Mouse (Mus musculus): ENCODE measurements around the gene Ppm1e. TPM values are rescaled to one million over a fixed set of nuclear protein-coding genes. Genes with fewer than 3 reads are reported as not detected.

Gene Ppm1e
- polyA plus RNA-seq, 1 experiment from 2014 or later, result 34.9 TPM

DNA sequence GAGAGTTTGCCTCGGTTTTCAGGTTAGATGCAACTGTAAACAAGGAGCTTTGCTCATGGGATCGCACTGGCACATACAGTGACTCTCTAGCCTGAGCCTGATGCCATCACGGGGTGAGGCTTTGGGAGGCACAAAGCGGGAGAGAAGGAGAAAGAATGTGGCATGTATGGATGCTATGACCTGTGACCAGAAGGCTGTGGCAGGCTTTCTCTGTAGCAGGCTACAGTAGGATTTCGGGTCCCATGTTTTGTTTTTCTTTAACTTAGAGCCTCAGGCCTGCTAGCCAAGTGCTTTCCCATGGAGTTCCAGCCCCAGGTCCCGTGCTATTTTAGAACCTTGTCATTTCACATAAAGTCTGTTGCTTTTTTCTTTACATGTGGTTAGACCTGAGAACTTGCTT is 108.7 kb downstream of the Ppm1e start:
- H3K9ac ChIP-seq (replicated peaks; ENCODE audit: low read length), result no peak overlapping the region
- 85% methylated on average over 6 of the region's 6 CpGs for WGBS
- ATAC-seq (ENCODE audit: low FRiP score, low TSS enrichment), result no peak

DNA sequence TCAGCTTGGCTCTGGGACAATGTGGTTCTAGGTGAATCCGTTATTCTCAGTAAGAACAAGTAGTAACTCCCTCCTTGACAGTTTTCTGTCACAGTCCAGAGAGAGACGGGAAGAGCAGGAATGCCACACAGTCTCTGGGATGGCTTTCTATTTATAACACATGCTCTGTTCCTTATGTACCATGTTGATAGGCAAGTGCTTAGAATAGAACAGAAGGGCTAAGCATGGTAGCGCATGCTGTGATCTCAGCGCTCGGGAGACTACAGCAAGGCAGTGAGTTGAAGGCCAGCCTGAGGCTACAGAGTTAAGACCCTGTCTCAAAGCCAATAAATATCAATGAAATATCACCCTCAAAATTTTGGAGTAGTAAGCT is 111.3 kb downstream of the Ppm1e start:
- Histone ChIP-seq H3K27me3 (ENCODE audit: control insufficient read depth, insufficient read depth, low read length) (no peaks in the 10 kb centered on the region), H3K36me3 (ENCODE audit: control insufficient read depth, insufficient read depth, low read length) (peaks cover 4% of the 10 kb centered on the region; the same call in 1 of the 2 replicates), H3K4me1 (ENCODE audit: control insufficient read depth, insufficient read depth, low read length) (no peaks in the 10 kb centered on the region), H3K4me2 (ENCODE audit: low read length) (no peak overlapping the region), H3K9me3 (ENCODE audit: control insufficient read depth, low read length) (no peaks in the 10 kb centered on the region), H3K27ac (replicated peaks; ENCODE audit: low read depth, low read length) (no peak overlapping the region), H3K4me3 (replicated peaks; ENCODE audit: low read depth, low read length) (no peak overlapping the region), H3K9ac (replicated peaks; ENCODE audit: low read length) (no peak overlapping the region)
- DNase-seq (no peak), ATAC-seq (ENCODE audit: low FRiP score, low TSS enrichment) (no peak)
- WGBS, result 70% methylated on average over 5 of the region's 5 CpGs

More for the DNA sequence above, 108.7 kb downstream of the Ppm1e start:
- Histone ChIP-seq H3K27me3 (ENCODE audit: control insufficient read depth, insufficient read depth, low read length) (no peaks in the 10 kb centered on the region), H3K4me1 (ENCODE audit: control insufficient read depth, insufficient read depth, low read length) (no peaks in the 10 kb centered on the region), H3K4me3 (replicated peaks; ENCODE audit: low read depth, low read length) (no peak overlapping the region), H3K9me3 (ENCODE audit: control insufficient read depth, low read length) (no peaks in the 10 kb centered on the region), H3K36me3 (ENCODE audit: control insufficient read depth, insufficient read depth, low read length) (no peaks in the 10 kb centered on the region), H3K27ac (replicated peaks; ENCODE audit: low read depth, low read length) (no peak overlapping the region), H3K4me2 (ENCODE audit: low read length) (no peak overlapping the region)
- DNase-seq, result no peak

DNA sequence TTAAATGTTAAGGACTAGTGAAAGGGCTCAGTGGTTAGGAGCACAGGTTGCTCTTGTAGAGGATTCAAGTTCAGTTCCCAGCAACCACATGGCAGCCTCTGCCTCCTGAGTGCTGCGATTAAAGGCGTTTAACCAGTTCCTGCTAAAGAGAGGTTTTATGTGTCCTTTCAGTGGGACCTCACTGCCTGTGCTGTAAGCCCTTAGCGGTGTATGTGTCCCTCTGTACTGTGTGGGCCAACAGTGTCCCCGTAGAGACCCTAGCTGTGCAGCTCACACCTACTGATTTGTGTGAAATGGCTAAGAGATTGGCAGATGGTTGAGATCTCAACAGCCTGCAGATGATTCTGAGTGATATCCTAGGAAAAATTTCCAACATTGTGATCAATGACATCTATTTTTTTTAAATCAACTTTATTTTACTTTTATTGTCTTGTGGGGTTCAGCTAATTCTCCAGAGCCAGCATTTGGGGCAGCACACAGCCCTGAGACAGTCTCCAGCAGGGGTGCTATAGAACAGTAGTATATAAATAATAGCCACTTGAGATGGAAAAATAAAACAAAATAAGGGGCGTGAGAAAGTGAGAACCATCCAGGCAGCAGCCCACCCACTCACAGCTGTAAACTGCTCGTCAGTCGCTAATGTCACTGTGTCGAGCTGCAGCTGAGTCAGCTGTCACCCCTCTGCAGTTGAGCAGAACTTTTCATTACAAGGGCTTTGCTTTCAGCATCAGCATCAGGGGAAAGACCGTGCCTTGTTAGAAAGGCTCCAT is 111.9 kb downstream of the Ppm1e start:
- ATAC-seq (ENCODE audit: low FRiP score, low TSS enrichment), result no peak
- H3K4me1 ChIP-seq (ENCODE audit: control insufficient read depth, insufficient read depth, low read length), result no peaks in the 10 kb centered on the region
- no peak overlapping the region for H3K4me2 ChIP-seq (ENCODE audit: low read length)
- no peaks in the 10 kb centered on the region for H3K27me3 ChIP-seq (ENCODE audit: control insufficient read depth, insufficient read depth, low read length)
- no peak overlapping the region for H3K4me3 ChIP-seq (replicated peaks; ENCODE audit: low read depth, low read length)
- H3K9ac ChIP-seq (replicated peaks; ENCODE audit: low read length), result no peak overlapping the region
- DNase-seq, result no peak
- H3K36me3 ChIP-seq (ENCODE audit: control insufficient read depth, insufficient read depth, low read length), result peaks cover 4% of the 10 kb centered on the region; the same call in 1 of the 2 replicates
- no peaks in the 10 kb centered on the region for H3K9me3 ChIP-seq (ENCODE audit: control insufficient read depth, low read length)
- H3K27ac ChIP-seq (replicated peaks; ENCODE audit: low read depth, low read length), result no peak overlapping the region
- 66% methylated on average over 9 of the region's 9 CpGs for WGBS

DNA sequence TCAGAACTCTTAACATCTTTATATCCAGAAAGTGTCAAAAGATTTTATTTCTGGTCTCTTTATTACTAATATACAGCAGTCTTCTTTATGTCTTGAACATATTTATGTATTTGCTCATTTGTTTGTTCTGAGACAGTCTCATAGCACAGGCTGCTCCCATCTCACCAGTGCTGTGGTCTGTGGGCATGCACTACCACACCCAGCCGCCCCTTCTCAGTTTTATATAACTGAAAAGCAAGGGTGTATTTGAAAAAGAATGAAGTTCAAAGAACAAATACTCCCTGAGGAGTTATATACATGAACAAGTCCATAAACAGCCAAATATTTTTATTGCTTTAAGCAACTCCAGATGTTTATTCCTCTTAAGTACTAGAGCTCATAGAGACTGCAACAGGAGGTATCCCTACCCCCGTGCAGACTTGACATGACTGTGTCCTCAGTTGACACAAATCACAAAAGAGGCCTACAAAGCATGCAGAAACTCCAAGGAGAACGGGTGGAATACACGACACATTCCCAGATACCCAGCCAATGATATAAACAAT is 112.6 kb downstream of the Ppm1e start:
- Histone ChIP-seq H3K9ac (replicated peaks; ENCODE audit: low read length) (no peak overlapping the region), H3K27me3 (ENCODE audit: control insufficient read depth, insufficient read depth, low read length) (no peaks in the 10 kb centered on the region), H3K27ac (replicated peaks; ENCODE audit: low read depth, low read length) (no peak overlapping the region), H3K36me3 (ENCODE audit: control insufficient read depth, insufficient read depth, low read length) (peaks cover 4% of the 10 kb centered on the region; the same call in 1 of the 2 replicates), H3K4me2 (ENCODE audit: low read length) (no peak overlapping the region), H3K4me3 (replicated peaks; ENCODE audit: low read depth, low read length) (no peak overlapping the region), H3K4me1 (ENCODE audit: control insufficient read depth, insufficient read depth, low read length) (no peaks in the 10 kb centered on the region), H3K9me3 (ENCODE audit: control insufficient read depth, low read length) (no peaks in the 10 kb centered on the region)
- DNase-seq (no peak), ATAC-seq (ENCODE audit: low FRiP score, low TSS enrichment) (no peak)
- 83% methylated on average over 4 of the region's 4 CpGs for WGBS

DNA sequence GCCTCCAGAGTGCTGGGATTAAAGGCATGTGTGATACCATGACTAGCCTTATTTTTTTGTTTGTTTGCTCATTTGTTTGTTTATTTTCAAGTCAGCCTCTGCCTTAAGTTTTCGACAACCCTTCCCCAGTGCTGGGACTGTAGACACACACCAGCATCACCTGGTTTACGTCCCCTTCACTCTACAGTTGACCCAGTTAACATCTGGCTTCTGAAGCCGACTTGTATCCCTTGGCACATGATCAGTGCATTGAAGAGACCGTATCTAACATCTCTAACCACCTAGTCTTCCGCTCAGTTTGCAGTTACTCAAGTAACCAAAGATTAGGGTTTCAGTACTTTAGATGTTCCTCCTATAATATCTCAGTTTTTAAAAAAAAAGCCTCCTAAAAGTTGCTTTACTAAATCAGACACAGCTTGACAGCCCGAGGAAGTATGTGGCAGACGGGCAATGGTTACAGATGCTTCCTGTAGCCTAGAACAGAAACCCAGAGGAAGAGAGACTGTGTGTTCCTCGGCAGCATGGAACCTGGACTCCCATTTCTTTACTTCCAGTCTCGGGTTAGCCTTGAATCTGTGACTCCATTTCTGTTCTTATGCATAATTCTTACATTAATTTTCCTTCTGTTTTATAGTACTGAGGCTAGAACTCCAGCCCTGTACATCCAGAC is 113.5 kb downstream of the Ppm1e start:
- H3K4me2 ChIP-seq (ENCODE audit: low read length), result no peak overlapping the region
- no peak overlapping the region for H3K27ac ChIP-seq (replicated peaks; ENCODE audit: low read depth, low read length)
- DNase-seq (no peak), ATAC-seq (ENCODE audit: low FRiP score, low TSS enrichment) (no peak)
- no peaks in the 10 kb centered on the region for H3K9me3 ChIP-seq (ENCODE audit: control insufficient read depth, low read length)
- H3K4me1 ChIP-seq (ENCODE audit: control insufficient read depth, insufficient read depth, low read length), result no peaks in the 10 kb centered on the region
- H3K36me3 ChIP-seq (ENCODE audit: control insufficient read depth, insufficient read depth, low read length), result peaks cover 9% of the 10 kb centered on the region
- H3K27me3 ChIP-seq (ENCODE audit: control insufficient read depth, insufficient read depth, low read length), result no peaks in the 10 kb centered on the region
- no peak overlapping the region for H3K9ac ChIP-seq (replicated peaks; ENCODE audit: low read length)
- H3K4me3 ChIP-seq (replicated peaks; ENCODE audit: low read depth, low read length), result no peak overlapping the region
- 93% methylated on average over 9 of the region's 9 CpGs for WGBS

DNA sequence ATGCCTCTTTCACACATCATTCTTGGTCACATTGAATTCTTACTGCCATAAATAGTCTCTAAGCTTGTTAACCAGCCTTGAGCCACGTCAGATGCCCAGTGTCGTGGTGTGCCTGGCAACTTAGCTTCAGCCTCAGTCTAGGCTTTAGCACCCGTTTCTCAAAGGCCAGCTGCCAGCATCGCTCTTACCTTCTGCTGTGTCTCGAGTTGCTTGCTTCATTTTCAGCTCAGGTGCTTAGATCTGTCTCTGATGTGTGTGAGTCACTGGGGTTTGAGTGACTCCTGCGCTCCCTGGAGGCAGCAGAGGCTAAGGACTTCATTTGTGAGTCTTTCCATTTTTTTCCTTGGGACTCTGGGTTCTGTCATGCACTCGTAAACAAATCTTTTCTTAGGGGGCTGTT is 117.6 kb downstream of the Ppm1e start:
- Histone ChIP-seq H3K27ac (replicated peaks; ENCODE audit: low read depth, low read length) (no peak overlapping the region), H3K4me2 (ENCODE audit: low read length) (no peak overlapping the region), H3K4me3 (replicated peaks; ENCODE audit: low read depth, low read length) (no peak overlapping the region), H3K36me3 (ENCODE audit: control insufficient read depth, insufficient read depth, low read length) (peaks cover 21% of the 10 kb centered on the region), H3K9ac (replicated peaks; ENCODE audit: low read length) (no peak overlapping the region), H3K9me3 (ENCODE audit: control insufficient read depth, low read length) (no peaks in the 10 kb centered on the region), H3K27me3 (ENCODE audit: control insufficient read depth, insufficient read depth, low read length) (no peaks in the 10 kb centered on the region), H3K4me1 (ENCODE audit: control insufficient read depth, insufficient read depth, low read length) (no peaks in the 10 kb centered on the region)
- no peak for DNase-seq
- no peak for ATAC-seq (ENCODE audit: low FRiP score, low TSS enrichment)
- 87% methylated on average over 7 of the region's 7 CpGs for WGBS

DNA sequence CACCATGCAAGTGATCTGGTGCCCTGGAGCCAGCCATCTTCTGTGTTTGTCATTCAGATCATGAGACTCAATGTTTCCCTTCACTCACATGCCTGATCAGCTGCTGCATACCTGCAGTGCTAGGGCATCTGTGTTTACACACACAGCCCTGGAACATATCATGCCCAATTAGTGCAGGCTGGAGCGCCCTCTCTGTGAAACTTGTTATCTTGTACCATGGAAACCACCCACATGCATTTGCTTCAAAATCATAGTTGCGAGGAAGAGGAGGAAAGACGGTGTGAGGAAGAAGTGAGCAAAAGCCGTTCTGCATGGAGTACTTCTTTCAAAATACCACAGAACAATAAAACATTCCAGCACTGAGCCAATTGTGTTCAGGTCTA is 118.0 kb downstream of the Ppm1e start:
- H3K36me3 ChIP-seq (ENCODE audit: control insufficient read depth, insufficient read depth, low read length), result peaks cover 21% of the 10 kb centered on the region
- ATAC-seq (ENCODE audit: low FRiP score, low TSS enrichment), result no peak
- H3K27me3 ChIP-seq (ENCODE audit: control insufficient read depth, insufficient read depth, low read length), result no peaks in the 10 kb centered on the region
- H3K9ac ChIP-seq (replicated peaks; ENCODE audit: low read length), result no peak overlapping the region
- WGBS, result 83% methylated on average over 4 of the region's 4 CpGs
- H3K4me3 ChIP-seq (replicated peaks; ENCODE audit: low read depth, low read length), result no peak overlapping the region
- no peak for DNase-seq
- H3K4me1 ChIP-seq (ENCODE audit: control insufficient read depth, insufficient read depth, low read length), result no peaks in the 10 kb centered on the region
- no peak overlapping the region for H3K27ac ChIP-seq (replicated peaks; ENCODE audit: low read depth, low read length)
- no peak overlapping the region for H3K4me2 ChIP-seq (ENCODE audit: low read length)
- H3K9me3 ChIP-seq (ENCODE audit: control insufficient read depth, low read length), result no peaks in the 10 kb centered on the region

DNA sequence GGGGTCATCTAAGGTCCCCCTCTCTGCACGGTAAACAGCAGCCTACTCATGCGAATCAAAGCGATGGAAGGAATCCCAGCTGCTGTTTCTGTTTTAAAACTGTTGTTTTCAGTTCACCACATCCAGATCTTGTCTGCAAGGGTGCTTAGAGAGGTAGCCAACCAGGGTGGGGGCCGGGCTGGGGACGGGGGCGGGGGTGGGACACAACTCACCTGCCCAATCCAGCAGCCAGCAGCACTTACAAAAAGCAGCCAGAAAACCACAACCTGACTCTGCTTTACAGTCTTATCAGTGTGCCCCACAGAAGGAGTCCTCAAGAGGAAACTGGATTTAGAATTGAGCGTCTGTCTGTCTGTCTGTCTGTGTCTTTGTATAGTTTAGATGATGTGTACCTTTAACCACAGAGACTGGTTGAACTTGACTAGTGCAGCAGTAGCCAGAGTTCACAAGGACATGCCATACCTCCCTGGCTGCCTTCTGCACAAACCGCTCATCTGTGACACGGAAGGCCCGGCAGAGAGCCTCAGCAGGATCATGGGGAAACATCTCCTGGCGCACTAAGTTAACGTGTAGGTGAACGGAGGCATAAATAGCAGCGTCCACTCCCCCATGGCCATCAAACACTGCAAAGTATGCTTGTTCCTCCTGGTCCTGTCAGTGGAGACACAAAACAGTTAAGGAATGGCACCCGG is 118.5 kb downstream of the Ppm1e start:
- no peak overlapping the region for H3K4me3 ChIP-seq (replicated peaks; ENCODE audit: low read depth, low read length)
- H3K4me1 ChIP-seq (ENCODE audit: control insufficient read depth, insufficient read depth, low read length), result no peaks in the 10 kb centered on the region
- no peak overlapping the region for H3K9ac ChIP-seq (replicated peaks; ENCODE audit: low read length)
- DNase-seq (no peak), ATAC-seq (ENCODE audit: low FRiP score, low TSS enrichment) (no peak)
- peaks cover 21% of the 10 kb centered on the region for H3K36me3 ChIP-seq (ENCODE audit: control insufficient read depth, insufficient read depth, low read length)
- no peaks in the 10 kb centered on the region for H3K27me3 ChIP-seq (ENCODE audit: control insufficient read depth, insufficient read depth, low read length)
- WGBS, result 78% methylated on average over 15 of the region's 15 CpGs
- no peaks in the 10 kb centered on the region for H3K9me3 ChIP-seq (ENCODE audit: control insufficient read depth, low read length)
- H3K27ac ChIP-seq (replicated peaks; ENCODE audit: low read depth, low read length), result no peak overlapping the region
- H3K4me2 ChIP-seq (ENCODE audit: low read length), result no peak overlapping the region

All from midbrain, embryonic 14.5 days (tissue).